Mouse (Mus musculus) mesoderm, embryonic 11.5 days (tissue): ENCODE measurements around the gene Casp14.
A peak's percentile ranks its signal among the peaks of the same experiment; 100 is the strongest.
"Not testable (repeated sequence)": the region's sequence is repeated elsewhere in the genome, so short reads cannot be mapped to it uniquely, and the experiment has no call there.

Experiments used
- DNase-seq: peaks from one replicate; pipeline ENCODE4 v3.0.0-alpha.2; 2012; ENCODE audit warnings: low read depth, low spot score

Gene Casp14

GRCm38 (mm10) chr10:78670121-78670520, 48.0 kb downstream of the Casp14 start:
- peak; percentile 14 for DNase-seq

- not testable (repeated sequence) for DNase-seq
Measured at GRCm38 (mm10) chr10:78666696-78667095, 51.4 kb downstream of the Casp14 start.

DNA sequence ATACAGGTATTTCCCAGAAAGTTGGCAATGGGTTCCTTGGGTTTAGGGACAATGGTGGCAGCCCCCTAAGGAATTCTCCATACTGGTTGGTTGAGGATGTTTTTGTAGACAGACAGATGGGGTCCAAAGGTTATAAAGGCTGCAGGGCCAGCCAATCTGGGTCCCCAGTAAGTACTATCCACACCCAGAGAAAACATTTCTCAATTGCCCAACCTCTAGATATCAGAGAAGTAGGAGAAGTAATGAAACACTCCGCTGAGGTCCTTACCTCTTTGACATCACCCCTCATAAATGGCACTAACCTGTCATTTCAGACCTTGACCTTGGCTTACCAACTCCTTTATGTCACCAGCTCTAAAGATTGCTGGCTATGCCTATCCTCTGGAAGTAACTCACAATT, 53.5 kb downstream of the Casp14 start:
- DNase-seq = no peak
